Mouse (Mus musculus) heart, postnatal 0 days (tissue): ENCODE results near the gene Clec2e.

Experiments
- CTCF ChIP-seq: IDR thresholded peaks from 2 replicates; pipeline ENCODE4 v1.5.1; 2016; ENCODE audit warnings: antibody characterized with exemption, control low read depth, low read depth
- EP300 ChIP-seq: IDR thresholded peaks from 2 replicates; pipeline ENCODE4 v1.6.1; 2016; ENCODE audit warnings: antibody characterized with exemption, low read depth

DNA sequence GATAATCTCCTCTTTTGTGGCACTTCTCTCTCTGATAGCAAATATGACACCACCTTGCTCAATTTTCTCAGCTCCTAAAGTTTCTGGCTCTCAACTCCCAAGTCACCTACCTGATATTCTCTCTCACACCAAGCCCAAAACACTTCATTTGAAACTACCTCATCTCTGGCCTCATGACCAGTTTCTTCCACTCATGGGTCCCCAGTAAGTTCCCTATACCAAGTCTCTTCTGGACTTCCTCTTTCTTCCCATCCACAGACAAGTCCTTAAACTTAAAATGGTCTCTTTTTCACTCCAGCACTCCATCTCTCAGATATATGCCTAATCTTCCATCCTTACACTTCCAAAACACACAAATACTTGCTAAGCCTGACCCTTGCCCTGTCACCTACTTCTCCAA, 42.7 kb downstream of the Clec2e start:
- TF ChIP-seq CTCF = no peak
- no peak for TF ChIP-seq EP300
